Mouse (Mus musculus) heart, embryonic 10.5 days (tissue): Measurements from ENCODE around the gene Prss40. TPM values are rescaled to one million over a fixed set of nuclear protein-coding genes. Genes with fewer than 3 reads are reported as not detected.

ENCODE experiments used
- DNase-seq: peaks from one replicate; pipeline ENCODE4 v3.0.0-alpha.2; 2017; ENCODE audit warnings: low spot score
- H3K27ac ChIP-seq: fragments of 300-500 bp; sonication (generic); 2 replicates; pipeline ENCODE4 v1.5.1; 2016; ENCODE audit warnings: mild to moderate bottlenecking
- H3K27me3 ChIP-seq: fragments of 300-500 bp; sonication (generic); 2 replicates; pipeline ENCODE4 v1.6.1; 2016; ENCODE audit warnings: mild to moderate bottlenecking; ENCODE audit not compliant: poor library complexity, insufficient read depth, severe bottlenecking
- H3K36me3 ChIP-seq: fragments of 300-500 bp; sonication (generic); 2 replicates; pipeline ENCODE4 v1.6.1; 2016; ENCODE audit warnings: mild to moderate bottlenecking, moderate library complexity
- H3K4me1 ChIP-seq: fragments of 300-500 bp; sonication (generic); 2 replicates; pipeline ENCODE4 v1.6.1; 2016; ENCODE audit warnings: mild to moderate bottlenecking
- H3K4me3 ChIP-seq: fragments of 300-500 bp; sonication (generic); 2 replicates; pipeline ENCODE4 v1.5.1; 2016; ENCODE audit warnings: mild to moderate bottlenecking, moderate library complexity
- H3K9me3 ChIP-seq: fragments of 300-500 bp; sonication (generic); 2 replicates; pipeline ENCODE4 v1.6.1; 2016; ENCODE audit warnings: mild to moderate bottlenecking, moderate library complexity
- WGBS: fragments of 180-500 bp; shearing (Covaris S2); methylation state at CpG from one replicate; pipeline ENCODE4 v1.1.7; 2016; 5-methylcytosine and 5-hydroxymethylcytosine counted together
- polyA plus RNA-seq: library from polyadenylated mRNA; unstranded; fragments of >200 nt; fragmentation: Nextera tagmentation; extraction: Ambion mirVana; gene quantifications from 2 replicates; pipeline ENCODE4 v1.2.1, GENCODE M21; 2016

The Prss40 gene
- 0.13 TPM in 1 of 2 replicates, not detected in the other for polyA plus RNA-seq

- peaks cover 9% of the 10 kb centered on the region; the same call in 1 of the 2 replicates for H3K4me1 ChIP-seq
- no peaks in the 10 kb centered on the region for H3K27me3 ChIP-seq
- no peak within 1 kb of the TSS for H3K27ac ChIP-seq
- WGBS, result 86% methylated on average over 15 of the region's 15 CpGs
- no peak within 1 kb of the TSS for H3K4me3 ChIP-seq
- H3K36me3 ChIP-seq, result no peaks in the 10 kb centered on the region
- no peak for DNase-seq
- H3K9me3 ChIP-seq, result no peaks in the 10 kb centered on the region
These were observed at the start of gene Prss40 for GRCm38 (mm10) chr1:34560843-34561242. Gene Prss40 (minus strand): TSS chr1:34560943.

- 21% methylated on average over 8 of the region's 8 CpGs for WGBS
- no peaks in the 10 kb centered on the region for H3K9me3 ChIP-seq
- DNase-seq, result peak; percentile 82
- no peaks in the 10 kb centered on the region for H3K4me1 ChIP-seq
- no peak overlapping the region for H3K4me3 ChIP-seq
- no peaks in the 10 kb centered on the region for H3K27me3 ChIP-seq
- no peak overlapping the region for H3K27ac ChIP-seq
- H3K36me3 ChIP-seq, result no peaks in the 10 kb centered on the region
These were observed 41.6 kb upstream of the Prss40 start for GRCm38 (mm10) chr1:34602363-34602762.

GRCm38 (mm10) chr1:34601323-34602047 is 40.7 kb upstream of the Prss40 start:
- WGBS, result 83% methylated on average over 3 of the region's 3 CpGs
- Histone ChIP-seq H3K9me3 (no peaks in the 10 kb centered on the region), H3K4me3 (no peak overlapping the region), H3K27me3 (no peaks in the 10 kb centered on the region), H3K27ac (no peak overlapping the region), H3K36me3 (no peaks in the 10 kb centered on the region), H3K4me1 (no peaks in the 10 kb centered on the region)
- no peak for DNase-seq

GRCm38 (mm10) chr1:34600000-34600399 is 39.3 kb upstream of the Prss40 start:
- H3K4me1 ChIP-seq, result no peaks in the 10 kb centered on the region
- H3K27me3 ChIP-seq, result no peaks in the 10 kb centered on the region
- H3K9me3 ChIP-seq, result no peaks in the 10 kb centered on the region
- 78% methylated on average over 15 of the region's 15 CpGs for WGBS
- no peak overlapping the region for H3K27ac ChIP-seq
- H3K36me3 ChIP-seq, result no peaks in the 10 kb centered on the region
- no peak for DNase-seq
- H3K4me3 ChIP-seq, result no peak overlapping the region

DNA sequence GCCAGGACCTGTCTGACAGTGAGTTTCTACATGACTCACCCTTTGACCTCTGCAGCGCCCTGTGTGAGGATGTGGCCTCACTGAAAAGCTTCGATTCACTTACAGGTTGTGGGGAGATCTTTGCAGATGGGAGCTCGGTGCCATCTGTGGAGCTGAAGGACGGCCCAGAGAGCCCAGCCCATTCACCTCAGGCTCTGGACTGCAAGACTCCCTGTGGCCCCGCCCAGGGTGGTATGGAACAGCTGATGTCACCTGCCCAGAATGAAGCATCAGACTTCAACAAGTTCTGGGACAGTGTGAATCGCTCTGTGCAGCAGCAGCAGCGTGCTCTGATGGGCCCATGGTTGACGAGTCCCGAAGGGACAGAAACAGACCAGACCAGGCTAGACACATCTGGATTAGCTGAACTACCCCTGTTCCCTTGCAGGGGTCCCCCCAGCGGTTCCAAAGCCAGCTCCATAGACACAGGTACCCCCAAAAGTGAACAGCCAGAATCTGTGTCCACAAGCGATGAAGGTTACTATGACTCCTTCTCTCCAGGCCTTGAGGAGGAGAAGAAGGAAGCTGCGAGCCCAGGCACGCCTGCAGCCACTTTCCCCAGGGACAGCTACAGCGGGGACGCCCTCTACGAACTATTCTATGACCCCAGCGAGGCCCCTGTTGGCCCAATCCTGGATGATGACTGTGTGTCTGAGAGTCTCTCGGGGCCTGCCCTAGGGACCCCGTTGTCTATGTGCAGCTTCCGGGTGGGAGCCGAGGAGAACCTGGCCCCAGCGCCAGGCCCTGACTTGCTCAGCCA is 26.8 kb upstream of the Prss40 start:
- WGBS, result 82% methylated on average over 22 of the region's 22 CpGs
- Histone ChIP-seq H3K4me3 (no peak overlapping the region), H3K9me3 (no peaks in the 10 kb centered on the region), H3K36me3 (no peaks in the 10 kb centered on the region), H3K4me1 (no peaks in the 10 kb centered on the region), H3K27ac (no peak overlapping the region), H3K27me3 (no peaks in the 10 kb centered on the region)
- DNase-seq, result no peak

DNA sequence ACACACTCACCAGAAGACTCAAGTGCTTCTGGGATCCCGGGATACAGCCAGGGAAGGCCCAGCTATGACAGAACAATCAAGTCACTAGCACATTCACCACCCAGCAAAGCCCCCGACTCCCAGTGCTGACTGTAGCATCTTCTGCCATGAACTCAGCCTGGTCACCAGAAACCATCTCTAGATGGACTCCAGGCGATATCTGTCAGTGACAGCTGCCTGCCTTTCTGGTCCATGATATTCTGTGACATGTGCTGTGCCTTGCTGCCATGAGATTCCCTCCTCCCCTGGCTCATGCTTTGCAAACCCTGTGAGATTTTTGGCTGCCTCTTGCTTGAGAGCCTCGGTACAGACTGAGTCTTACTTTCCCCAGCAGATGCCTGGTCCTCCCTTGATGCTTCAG is 24.0 kb upstream of the Prss40 start:
- Histone ChIP-seq H3K4me1 (peaks cover 2% of the 10 kb centered on the region; the same call in 1 of the 2 replicates), H3K9me3 (no peaks in the 10 kb centered on the region), H3K4me3 (no peak overlapping the region), H3K36me3 (no peaks in the 10 kb centered on the region), H3K27me3 (peaks cover 11% of the 10 kb centered on the region), H3K27ac (no peak overlapping the region)
- 76% methylated on average over 4 of the region's 4 CpGs for WGBS
- DNase-seq, result no peak

DNA sequence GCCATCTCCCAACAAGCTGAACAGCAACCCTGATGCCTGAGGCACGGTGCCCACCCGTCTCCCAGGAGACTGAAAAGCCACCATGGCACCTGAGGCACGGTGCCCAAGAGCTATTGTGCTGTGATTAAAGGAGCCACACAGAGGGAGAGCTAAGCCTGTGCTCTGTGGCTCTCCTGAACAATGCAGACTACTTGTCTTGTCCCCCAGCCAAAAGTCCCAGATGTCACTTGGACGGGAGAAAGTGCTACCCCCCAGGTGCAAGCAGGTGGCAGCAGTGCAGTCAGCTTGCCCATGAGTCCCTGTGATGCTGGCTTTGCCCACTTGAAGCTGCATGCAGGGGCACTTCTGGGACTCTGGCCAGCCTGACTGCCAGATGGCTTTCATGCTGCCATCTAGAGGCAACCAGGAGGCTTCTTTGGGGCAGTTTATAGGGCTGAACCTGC is 23.1 kb upstream of the Prss40 start:
- Histone ChIP-seq H3K4me1 (peaks cover 10% of the 10 kb centered on the region), H3K27me3 (peaks cover 16% of the 10 kb centered on the region), H3K4me3 (no peak overlapping the region), H3K27ac (no peak overlapping the region), H3K36me3 (no peaks in the 10 kb centered on the region), H3K9me3 (no peaks in the 10 kb centered on the region)
- 24% methylated on average over 4 of the region's 4 CpGs for WGBS
- no peak for DNase-seq

- Histone ChIP-seq H3K4me3 (no peak overlapping the region), H3K36me3 (no peaks in the 10 kb centered on the region), H3K27me3 (peaks cover 25% of the 10 kb centered on the region), H3K27ac (no peak overlapping the region), H3K9me3 (no peaks in the 10 kb centered on the region), H3K4me1 (peaks cover 12% of the 10 kb centered on the region)
- no peak for DNase-seq
- 80% methylated on average over 6 of the region's 6 CpGs for WGBS
These were observed 21.5 kb upstream of the Prss40 start for GRCm38 (mm10) chr1:34582218-34582617.

DNA sequence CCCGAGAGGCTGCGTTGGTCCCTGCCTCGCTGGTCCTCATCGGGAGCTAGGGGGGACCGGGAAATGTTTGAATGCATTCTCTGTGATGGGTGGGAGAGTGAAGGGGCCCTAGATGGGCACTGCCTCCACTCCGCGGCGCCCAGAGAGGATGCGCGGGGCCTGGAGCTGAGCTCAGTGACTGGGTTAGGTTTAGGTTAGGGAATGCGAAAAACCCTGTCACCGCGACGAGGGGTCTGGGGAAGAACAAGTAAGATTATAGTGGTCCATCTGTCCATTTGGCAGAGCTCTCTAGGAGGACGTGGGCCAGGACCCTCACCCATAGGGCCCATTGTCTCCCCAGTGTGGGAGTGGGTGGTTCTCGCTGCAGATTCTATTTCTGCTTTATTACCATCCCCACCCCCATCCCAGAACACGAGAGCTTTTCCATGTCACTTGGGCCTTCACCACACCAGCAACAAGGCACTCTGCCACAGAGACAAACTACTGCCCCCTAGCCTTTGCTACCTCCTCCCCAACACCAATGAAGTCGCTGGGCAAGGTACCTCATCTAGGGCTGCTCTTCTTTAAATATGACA is 19.1 kb upstream of the Prss40 start:
- Histone ChIP-seq H3K27me3 (peaks cover 25% of the 10 kb centered on the region), H3K9me3 (no peaks in the 10 kb centered on the region), H3K4me1 (peaks cover 12% of the 10 kb centered on the region), H3K4me3 (peak overlapping the region; percentile 57), H3K27ac (no peak overlapping the region), H3K36me3 (no peaks in the 10 kb centered on the region)
- DNase-seq, result peak; percentile 63
- WGBS, result 1% methylated on average over 18 of the region's 18 CpGs

GRCm38 (mm10) chr1:34578851-34579781 is 18.4 kb upstream of the Prss40 start, which contains the start of gene Amer3:
Gene Amer3 (plus strand): TSS chr1:34579657.
- no peak within 1 kb of the TSS for H3K27ac ChIP-seq
- no peaks in the 10 kb centered on the region for H3K36me3 ChIP-seq
- H3K9me3 ChIP-seq, result no peaks in the 10 kb centered on the region
- peak; percentile 78 for DNase-seq
- H3K4me3 ChIP-seq, result peak within 1 kb of the TSS; percentile 57
- under 1% methylated on average over 53 of the region's 53 CpGs for WGBS
- H3K4me1 ChIP-seq, result peaks cover 12% of the 10 kb centered on the region
- peaks cover 25% of the 10 kb centered on the region for H3K27me3 ChIP-seq

- DNase-seq, result no peak
- Histone ChIP-seq H3K27ac (no peak overlapping the region), H3K27me3 (peaks cover 3% of the 10 kb centered on the region), H3K4me3 (no peak overlapping the region), H3K4me1 (no peaks in the 10 kb centered on the region), H3K9me3 (no peaks in the 10 kb centered on the region), H3K36me3 (no peaks in the 10 kb centered on the region)
- WGBS, result 84% methylated on average over 6 of the region's 6 CpGs
These were observed 12.5 kb upstream of the Prss40 start for GRCm38 (mm10) chr1:34573221-34573620.

DNA sequence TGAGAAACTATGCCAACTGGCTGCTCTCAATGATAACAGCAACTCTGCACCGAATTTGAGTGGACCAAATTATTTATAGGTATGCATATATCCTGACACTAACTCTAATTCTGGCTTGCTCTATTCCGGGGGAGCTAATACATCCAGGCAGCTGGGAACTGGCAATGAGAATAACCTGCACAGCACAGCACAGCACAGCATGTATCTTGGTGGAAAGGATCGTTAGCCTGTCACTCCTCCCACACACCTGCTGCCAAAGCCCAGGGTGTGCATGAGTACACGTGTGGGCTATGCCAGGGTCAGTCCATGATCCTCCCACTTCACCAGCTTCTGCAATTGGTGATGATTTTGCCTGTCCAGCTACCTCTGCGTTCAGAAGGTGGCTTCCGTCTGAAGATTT is 10.7 kb upstream of the Prss40 start:
- Histone ChIP-seq H3K27me3 (no peaks in the 10 kb centered on the region), H3K27ac (no peak overlapping the region), H3K4me1 (no peaks in the 10 kb centered on the region), H3K36me3 (no peaks in the 10 kb centered on the region), H3K4me3 (no peak overlapping the region), H3K9me3 (no peaks in the 10 kb centered on the region)
- WGBS, result 78% methylated on average over 6 of the region's 6 CpGs
- DNase-seq, result peak; percentile 5
